Mouse (Mus musculus) kidney, embryonic 16.5 days (tissue): ENCODE results near the gene Gm27029. TPM values are rescaled to one million over a fixed set of nuclear protein-coding genes. Genes with fewer than 3 reads are reported as not detected.
"Not testable (repeated sequence)": the region's sequence is repeated elsewhere in the genome, so short reads cannot be mapped to it uniquely, and the experiment has no call there.

Experiments used
- ATAC-seq: fragments of 200-750 bp; cut with Nextera tagmentation; 2 replicates; pipeline ENCODE4 v1.8.0; 2017; ENCODE audit warnings: moderate TSS enrichment; ENCODE audit not compliant: low FRiP score, low TSS enrichment
- H3K27ac ChIP-seq: fragments of 300-500 bp; sonication (generic); 2 replicates; pipeline ENCODE4 v1.5.1; 2014; ENCODE audit warnings: low read length
- H3K27me3 ChIP-seq: fragments of 300-500 bp; sonication (generic); 2 replicates; pipeline ENCODE4 v1.6.1; 2014; ENCODE audit warnings: low read length, control low read depth, mixed read lengths; ENCODE audit not compliant: insufficient read depth
- H3K36me3 ChIP-seq: fragments of 300-500 bp; sonication (generic); 2 replicates; pipeline ENCODE4 v1.6.1; 2014; ENCODE audit warnings: low read length, control low read depth, mixed read lengths; ENCODE audit not compliant: insufficient read depth
- H3K4me1 ChIP-seq: fragments of 300-500 bp; sonication (generic); 2 replicates; pipeline ENCODE4 v1.6.1; 2014; ENCODE audit warnings: low read length, control low read depth, mixed read lengths; ENCODE audit not compliant: insufficient read depth
- H3K4me2 ChIP-seq: fragments of 300-500 bp; sonication (generic); replicated peaks from 2 replicates; pipeline ENCODE4 v1.6.1; 2014; ENCODE audit warnings: low read depth, low read length
- H3K4me3 ChIP-seq: fragments of 300-500 bp; sonication (generic); 2 replicates; pipeline ENCODE4 v1.5.1; 2014; ENCODE audit warnings: mild to moderate bottlenecking, low read length
- H3K9ac ChIP-seq: fragments of 300-500 bp; sonication (generic); replicated peaks from 2 replicates; pipeline ENCODE4 v1.6.1; 2014; ENCODE audit warnings: low read length
- H3K9me3 ChIP-seq: fragments of 300-500 bp; sonication (generic); 2 replicates; pipeline ENCODE4 v1.6.1; 2016; ENCODE audit warnings: low read length, control low read depth
- WGBS: fragments of 180-500 bp; shearing (Covaris S2); extraction: QIAGEN DNeasy Blood & Tissue Kit; methylation state at CpG from one replicate; pipeline ENCODE4 v1.1.7; 2014; 5-methylcytosine and 5-hydroxymethylcytosine counted together
- polyA plus RNA-seq: library from polyadenylated mRNA; unstranded; fragments of >200 nt; fragmentation: Nextera tagmentation; extraction: Ambion mirVana; gene quantifications from 2 replicates; pipeline ENCODE4 v1.2.1, GENCODE M21; 2015

Gm27029 gene
- polyA plus RNA-seq, 1 experiment from 2014 or later: 10.0 TPM

DNA sequence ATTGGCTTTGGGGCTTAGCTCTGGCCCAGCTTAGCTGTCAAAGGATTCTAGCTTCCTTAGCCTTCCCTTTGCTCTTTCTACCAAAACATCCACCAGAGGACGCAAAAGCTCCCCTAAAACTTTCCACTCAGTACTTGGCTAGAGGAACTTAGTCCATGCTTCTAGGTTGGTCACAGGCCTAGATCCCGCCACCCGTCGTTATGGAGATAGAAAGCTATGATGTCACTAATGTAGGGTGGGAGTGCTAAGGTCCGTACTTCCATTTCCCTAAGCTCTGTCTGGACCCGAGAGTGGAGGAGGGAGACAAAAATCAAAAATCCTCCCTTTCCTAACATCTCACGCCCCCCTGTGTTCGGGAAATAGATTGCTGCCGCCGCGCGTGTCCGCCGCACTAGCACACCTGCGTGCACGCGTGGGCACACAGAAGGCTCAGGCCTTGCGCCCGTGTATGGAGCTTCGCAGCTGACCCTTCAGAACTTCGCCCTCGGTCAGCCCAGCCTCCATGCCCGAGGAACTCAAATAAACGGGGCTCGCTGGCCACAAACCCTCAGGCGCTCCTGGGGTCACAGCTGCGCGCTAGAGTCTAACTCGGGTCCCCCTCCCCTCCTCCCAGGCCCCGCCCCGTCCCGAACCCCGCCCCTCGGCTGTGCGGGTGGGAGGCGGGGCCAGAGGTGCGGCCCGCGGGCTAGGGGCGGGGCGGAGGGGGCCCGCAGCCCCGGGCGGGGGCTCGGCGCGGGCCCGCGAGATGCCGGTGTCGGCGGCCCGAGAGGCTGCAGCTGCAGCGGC, 43.1 kb upstream of the Gm27029 start:
- peak overlapping the region; percentile 98 for H3K4me2 ChIP-seq
- H3K9ac ChIP-seq: peak overlapping the region; percentile 69
- H3K36me3 ChIP-seq: 0 out of 2 replicates have a peak, but pooled peaks cover 2% of the 10 kb centered on the region
- H3K27ac ChIP-seq: peak overlapping the region; percentile 58; the same call in 1 of the 2 replicates
- no peaks in the 10 kb centered on the region for H3K9me3 ChIP-seq
- ATAC-seq: peak; percentile 50
- peak overlapping the region; percentile 78 for H3K4me3 ChIP-seq
- peaks cover 48% of the 10 kb centered on the region for H3K4me1 ChIP-seq
- H3K27me3 ChIP-seq: no peaks in the 10 kb centered on the region
- WGBS: under 1% methylated on average over 35 of the region's 54 CpGs

- Histone ChIP-seq H3K4me1 (peaks cover 48% of the 10 kb centered on the region), H3K4me2 (peak overlapping the region; percentile 95), H3K4me3 (peak overlapping the region; percentile 84; the same call in 1 of the 2 replicates)
- not testable (repeated sequence) for H3K27ac ChIP-seq, H3K9ac ChIP-seq, H3K27me3 ChIP-seq, ATAC-seq, H3K9me3 ChIP-seq, H3K36me3 ChIP-seq
- WGBS: 60% methylated on average over 5 of the region's 5 CpGs
These were observed 42.0 kb upstream of the Gm27029 start for GRCm38 (mm10) chr11:101466552-101466950.

DNA sequence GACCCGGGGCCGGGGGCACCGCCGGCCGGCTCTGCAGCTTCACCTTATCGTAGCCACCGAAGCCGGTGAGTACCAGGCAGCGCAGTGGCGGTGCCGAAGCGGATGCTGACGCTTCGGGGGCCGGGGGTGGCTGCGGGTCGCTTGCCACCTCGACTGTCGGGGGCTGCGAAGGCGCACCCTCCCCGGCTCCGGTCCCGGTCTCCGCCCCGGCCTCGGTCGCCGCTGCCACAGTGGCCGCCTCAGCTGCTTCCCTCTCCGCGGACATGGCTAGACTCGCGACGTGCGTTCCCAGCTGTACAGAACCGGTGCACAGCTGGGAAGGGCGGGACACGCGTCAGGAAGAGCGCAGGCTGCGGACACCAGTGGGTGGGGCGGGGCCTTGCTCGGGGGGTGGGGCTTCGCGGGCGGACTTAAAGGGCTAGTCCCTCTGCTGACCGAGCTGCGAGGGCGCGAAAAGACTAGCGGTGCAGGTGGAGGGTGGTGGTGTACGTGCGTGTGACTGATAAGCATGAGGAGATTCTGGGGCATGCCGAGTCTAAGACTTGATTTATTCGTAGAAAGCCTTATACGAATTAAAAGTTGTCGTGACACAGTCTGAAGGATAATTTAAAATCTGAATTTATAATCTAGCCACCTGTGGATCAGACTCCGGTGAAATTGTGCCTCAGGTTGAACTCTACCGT, 41.4 kb upstream of the Gm27029 start, which contains the start of gene Vat1:
TSS of gene Vat1 (minus strand) at position 362 of the 683 bp plus-strand sequence.
- Histone ChIP-seq H3K9me3 (no peaks in the 10 kb centered on the region), H3K4me2 (peak within 1 kb of the TSS; percentile 98), H3K4me1 (peaks cover 48% of the 10 kb centered on the region), H3K9ac (peak within 1 kb of the TSS; percentile 81), H3K36me3 (peaks cover 6% of the 10 kb centered on the region; the same call in 1 of the 2 replicates), H3K4me3 (peak within 1 kb of the TSS; percentile 84), H3K27ac (peak within 1 kb of the TSS; percentile 84), H3K27me3 (no peaks in the 10 kb centered on the region)
- peak; percentile 47 for ATAC-seq
- 1% methylated on average over 60 of the region's 60 CpGs for WGBS

DNA sequence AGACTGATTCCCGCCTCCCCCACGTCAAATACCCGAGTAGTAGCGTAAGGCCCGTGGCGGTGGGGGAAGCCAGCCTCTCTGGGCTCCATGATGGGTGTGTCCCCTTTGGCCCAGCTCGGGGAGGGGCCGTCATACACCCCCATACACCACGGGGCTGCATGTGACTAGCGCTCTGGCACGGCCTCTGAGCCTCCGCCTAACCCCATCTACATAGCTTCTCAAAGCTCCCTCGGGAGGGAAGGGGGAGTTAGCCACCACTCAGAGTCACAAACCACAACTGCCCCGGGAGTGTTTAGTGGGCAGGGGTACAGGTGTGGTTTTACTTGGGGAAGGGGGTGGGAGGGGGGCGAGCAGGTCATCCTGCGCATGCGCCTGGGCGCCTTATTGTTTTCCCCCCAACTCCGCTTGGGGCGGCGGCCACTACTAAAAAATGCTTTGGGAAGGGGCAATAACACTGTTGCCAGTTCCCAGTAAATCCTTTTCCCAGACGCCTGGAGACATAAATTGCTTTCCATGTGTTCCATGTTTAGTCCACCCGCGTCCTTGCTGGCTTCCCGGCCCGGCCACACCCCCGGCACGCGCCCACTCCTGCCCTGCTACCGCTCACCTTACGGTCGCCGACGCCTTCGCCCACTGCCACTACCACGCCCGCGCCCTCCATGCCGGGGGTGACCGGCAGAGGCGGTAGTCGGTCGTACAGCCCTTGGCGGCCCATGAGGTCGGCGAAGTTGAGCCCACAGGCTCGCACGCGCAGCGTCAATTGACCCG, 40.7 kb upstream of the Gm27029 start:
- Histone ChIP-seq H3K36me3 (peaks cover 8% of the 10 kb centered on the region; the same call in 1 of the 2 replicates), H3K27me3 (no peaks in the 10 kb centered on the region), H3K4me2 (peak overlapping the region; percentile 95), H3K27ac (peak overlapping the region; percentile 84), H3K9me3 (no peaks in the 10 kb centered on the region), H3K4me1 (peaks cover 48% of the 10 kb centered on the region), H3K9ac (peak overlapping the region; percentile 81), H3K4me3 (peak overlapping the region; percentile 84)
- peak; percentile 62 for ATAC-seq
- WGBS: under 1% methylated on average over 50 of the region's 51 CpGs

GRCm38 (mm10) chr11:101464211-101465100, 39.9 kb upstream of the Gm27029 start, which contains the start of gene Rnd2:
Gene Rnd2, plus strand, starts transcription at chr11:101464999.
- peaks cover 10% of the 10 kb centered on the region; the same call in 1 of the 2 replicates for H3K36me3 ChIP-seq
- peak within 1 kb of the TSS; percentile 84 for H3K27ac ChIP-seq
- WGBS: 9% methylated on average over 12 of the region's 12 CpGs
- H3K4me1 ChIP-seq: peaks cover 55% of the 10 kb centered on the region
- peak within 1 kb of the TSS; percentile 81 for H3K9ac ChIP-seq
- no peak for ATAC-seq
- H3K9me3 ChIP-seq: no peaks in the 10 kb centered on the region
- peak within 1 kb of the TSS; percentile 95 for H3K4me2 ChIP-seq
- H3K27me3 ChIP-seq: no peaks in the 10 kb centered on the region
- H3K4me3 ChIP-seq: peak within 1 kb of the TSS; percentile 84

- H3K4me3 ChIP-seq: no peak overlapping the region
- ATAC-seq: no peak
- no peak overlapping the region for H3K27ac ChIP-seq
- H3K27me3 ChIP-seq: no peaks in the 10 kb centered on the region
- H3K9me3 ChIP-seq: no peaks in the 10 kb centered on the region
- WGBS: 28% methylated on average over 13 of the region's 13 CpGs
- peaks cover 48% of the 10 kb centered on the region for H3K4me1 ChIP-seq
- H3K36me3 ChIP-seq: peaks cover 15% of the 10 kb centered on the region; the same call in 1 of the 2 replicates
- H3K4me2 ChIP-seq: no peak overlapping the region
- no peak overlapping the region for H3K9ac ChIP-seq
These were observed 38.2 kb upstream of the Gm27029 start for GRCm38 (mm10) chr11:101462583-101463440.

DNA sequence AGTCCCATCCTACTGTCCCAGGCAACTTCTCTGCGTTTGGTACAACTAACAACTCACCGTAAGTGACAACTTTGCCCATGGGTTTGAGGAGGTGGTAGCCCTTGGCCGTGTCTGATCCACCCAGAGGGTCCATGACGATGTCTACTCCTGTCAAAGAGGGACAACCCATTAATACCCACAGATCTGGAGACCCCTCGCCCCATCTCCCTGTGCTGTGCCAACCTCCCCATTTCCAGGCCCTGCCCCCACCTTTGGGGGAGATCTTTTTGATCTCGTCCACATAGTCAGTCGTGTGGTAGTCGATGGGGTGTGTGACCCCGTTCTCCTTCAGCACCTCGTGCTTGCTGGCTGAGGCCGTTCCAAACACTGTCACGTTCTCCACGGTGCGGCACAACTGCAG, 37.5 kb upstream of the Gm27029 start:
- Histone ChIP-seq H3K9me3 (no peaks in the 10 kb centered on the region), H3K9ac (no peak overlapping the region), H3K27ac (no peak overlapping the region), H3K4me1 (peaks cover 45% of the 10 kb centered on the region), H3K27me3 (no peaks in the 10 kb centered on the region), H3K36me3 (peaks cover 21% of the 10 kb centered on the region; the same call in 1 of the 2 replicates), H3K4me3 (no peak overlapping the region), H3K4me2 (no peak overlapping the region)
- 74% methylated on average over 14 of the region's 14 CpGs for WGBS
- ATAC-seq: no peak

GRCm38 (mm10) chr11:101460321-101460720, 35.7 kb upstream of the Gm27029 start:
- no peak overlapping the region for H3K9ac ChIP-seq
- WGBS: 74% methylated on average over 15 of the region's 15 CpGs
- no peak overlapping the region for H3K4me3 ChIP-seq
- peaks cover 23% of the 10 kb centered on the region for H3K36me3 ChIP-seq
- no peak for ATAC-seq
- no peaks in the 10 kb centered on the region for H3K9me3 ChIP-seq
- peaks cover 38% of the 10 kb centered on the region for H3K4me1 ChIP-seq
- no peaks in the 10 kb centered on the region for H3K27me3 ChIP-seq
- H3K27ac ChIP-seq: no peak overlapping the region
- no peak overlapping the region for H3K4me2 ChIP-seq
